Mouse (Mus musculus): ENCODE measurements around the gene 4921530L21Rik. TPM values are rescaled to one million over a fixed set of nuclear protein-coding genes. Genes with fewer than 3 reads are reported as not detected.

Gene 4921530L21Rik
- polyA plus RNA-seq (2012; rRNA removed) = not detected in 2 replicates

DNA sequence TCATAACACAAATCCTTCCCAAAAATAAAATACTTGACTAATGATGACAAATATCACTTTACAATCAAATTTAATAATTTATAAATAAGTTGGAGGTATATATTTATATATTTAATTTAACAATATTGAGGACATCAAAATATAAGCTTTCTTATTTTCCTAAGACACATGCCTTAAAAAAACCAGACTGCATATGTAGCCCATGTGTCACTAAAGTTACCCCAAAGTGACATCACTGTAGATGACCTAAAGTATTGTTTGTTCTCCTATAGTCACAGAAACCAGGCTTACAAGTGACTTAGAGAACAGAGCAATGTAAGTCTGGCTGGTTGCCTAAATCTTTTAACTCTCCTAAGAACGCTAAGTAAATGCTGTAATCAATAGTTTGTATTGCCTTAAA is at the start of gene 4921530L21Rik:
4921530L21Rik (plus strand) TSS at position 301 of the 400 bp plus-strand sequence.

